Comparison of ENCODE assay signal across 29 mouse cellular contexts in genomic region chr6:125651335-125651734, GRCm38 (mm10). TPM values are rescaled to one million over a fixed set of nuclear protein-coding genes. Genes with fewer than 3 reads are reported as not detected.
"Had no signal": no experiment of that assay in that cellular context is flagged by ENCODE, and none has a peak within 500 bp of the region (broad histone marks: within the 10 kb centered on the region; RNA-seq: fewer than 3 reads in every experiment).

No protein-coding gene starts in this region.

- H3K4me3 ChIP-seq: gastrocnemius, adult 2 months; heart, adult 2 months; heart, embryonic 13.5 days; heart, embryonic 15.5 days; hindbrain, embryonic 12.5 days; intestine, embryonic 15.5 days; layer of hippocampus, adult 2 months; left cerebral cortex, adult 2 months; limb, embryonic 10.5 days; limb, embryonic 12.5 days; liver, embryonic 13.5 days had no signal

- H3K4me2 ChIP-seq: heart, embryonic 11.5 days; heart, embryonic 13.5 days; heart, embryonic 15.5 days; hindbrain, embryonic 12.5 days; hindbrain, embryonic 14.5 days; intestine, embryonic 15.5 days; limb, embryonic 12.5 days; liver, embryonic 11.5 days; liver, embryonic 13.5 days had no signal

- H3K9me3 ChIP-seq: heart, embryonic 13.5 days; heart, embryonic 15.5 days; hindbrain, embryonic 12.5 days; intestine, embryonic 15.5 days; limb, embryonic 10.5 days; limb, embryonic 12.5 days; liver, embryonic 13.5 days had no signal

- H3K9ac ChIP-seq: heart, embryonic 13.5 days; heart, embryonic 15.5 days; hindbrain, embryonic 12.5 days; hindbrain, embryonic 14.5 days; intestine, embryonic 15.5 days; limb, embryonic 12.5 days; liver, embryonic 13.5 days had no signal

- H3K27ac ChIP-seq: gastrocnemius, adult 2 months; heart, adult 2 months; heart, embryonic 13.5 days; heart, embryonic 15.5 days; hindbrain, embryonic 12.5 days; hindbrain, embryonic 14.5 days; intestine, embryonic 15.5 days; layer of hippocampus, adult 2 months; left cerebral cortex, adult 2 months; limb, embryonic 10.5 days; limb, embryonic 12.5 days; liver, embryonic 13.5 days had no signal

- H3K27me3 ChIP-seq: heart, embryonic 13.5 days; heart, embryonic 15.5 days; hindbrain, embryonic 12.5 days; intestine, embryonic 15.5 days; limb, embryonic 12.5 days; liver, embryonic 13.5 days had no signal

- DNase-seq: gastrocnemius, adult 2 months; gastrocnemius, postnatal 10 days; gastrocnemius, postnatal 25 days; heart, adult 2 months; heart, postnatal 14 days; heart, postnatal 36 days; kidney, adult 18-20 months; kidney, adult 8-10 months; kidney, postnatal 10 days; kidney, postnatal 25 days; kidney, postnatal 4 days; liver; liver, embryonic 13.5 days had no signal

- ATAC-seq: hindbrain, embryonic 16.5 days; inflammation-experienced regulatory T-cells, adult 6 months; intestine, embryonic 15.5 days; intestine, postnatal 0 days had no signal

- H3K36me3 ChIP-seq: heart, embryonic 13.5 days; heart, embryonic 15.5 days; hindbrain, embryonic 12.5 days; intestine, embryonic 15.5 days; limb, embryonic 10.5 days; limb, embryonic 12.5 days; liver, embryonic 13.5 days had no signal

- H3K4me1 ChIP-seq: hindbrain, embryonic 12.5 days; intestine, embryonic 15.5 days; limb, embryonic 10.5 days; liver, embryonic 13.5 days had no signal

RNA-seq across cellular contexts. Expression of gene Ano2, which starts 38.9 kb away (rescaled TPM):
- total RNA-seq: gastrocnemius, adult 2 months; gastrocnemius, postnatal 25 days; heart, postnatal 14 days; heart, postnatal 36 days; hematopoietic stem cell, adult 5-6 weeks had no signal
- polyA plus RNA-seq: heart, postnatal 0 days; inflammation-experienced regulatory T-cells, adult 6 months; limb, embryonic 12.5 days had no signal
